Mouse (Mus musculus) thymus, adult 2 months (tissue): ENCODE data around the gene Abcg8. TPM values are rescaled to one million over a fixed set of nuclear protein-coding genes. Genes with fewer than 3 reads are reported as not detected.

Experiments used
- DNase-seq: peaks from one replicate; pipeline ENCODE4 v3.0.0; 2021
- H3K27ac ChIP-seq: fragments of 200-500 bp; 2 replicates; pipeline ENCODE4 v1.5.1; 2012; ENCODE audit warnings: low read length, control low read depth; ENCODE audit not compliant: control insufficient read depth, insufficient read depth
- H3K27me3 ChIP-seq: fragments of 200-500 bp; 2 replicates; pipeline ENCODE4 v1.6.1; 2012; ENCODE audit warnings: mild to moderate bottlenecking, low read length, moderate library complexity, mixed read lengths; ENCODE audit not compliant: control insufficient read depth, insufficient read depth
- H3K36me3 ChIP-seq: fragments of 200-500 bp; 2 replicates; pipeline ENCODE4 v1.6.1; 2012; ENCODE audit warnings: mild to moderate bottlenecking, low read length, moderate library complexity; ENCODE audit not compliant: control insufficient read depth, insufficient read depth
- H3K4me1 ChIP-seq: fragments of 200-500 bp; replicated peaks from 2 replicates; pipeline ENCODE4 v1.6.1; 2012; ENCODE audit warnings: low read length; ENCODE audit not compliant: control insufficient read depth, insufficient read depth
- H3K4me3 ChIP-seq: fragments of 200-500 bp; 2 replicates; pipeline ENCODE4 v1.5.1; 2012; ENCODE audit warnings: mild to moderate bottlenecking, low read length, control low read depth, moderate library complexity; ENCODE audit not compliant: control insufficient read depth, insufficient read depth
- CTCF ChIP-seq: fragments of 200-500 bp; IDR thresholded peaks from 2 replicates; pipeline ENCODE4 v1.5.1; 2012; ENCODE audit warnings: mild to moderate bottlenecking, control low read depth, low read length, moderate library complexity, borderline replicate concordance; ENCODE audit not compliant: control insufficient read depth, poor library complexity, insufficient read depth; ENCODE audit errors: extremely low read depth
- POLR2A ChIP-seq: fragments of 200-500 bp; IDR thresholded peaks from 2 replicates; pipeline ENCODE4 v1.6.1; 2012; ENCODE audit warnings: mild to moderate bottlenecking, low read length, control low read depth, moderate library complexity; ENCODE audit not compliant: control insufficient read depth, poor library complexity, insufficient read depth; ENCODE audit errors: extremely low read depth
- WGBS: fragments of 180-500 bp; shearing (Covaris S2); methylation state at CpG from one replicate; pipeline ENCODE4 v1.1.7; 2018; 5-methylcytosine and 5-hydroxymethylcytosine counted together
- polyA plus RNA-seq: library from polyadenylated mRNA; depleted of rRNA; stranded (reverse); fragments of >200 nt; gene quantifications from 2 replicates; pipeline ENCODE4 v1.2.3, GENCODE M21; 2012

Abcg8 gene
- polyA plus RNA-seq, 1 experiment: 0.65 TPM

- WGBS: 97% methylated on average over 12 of the region's 12 CpGs
- TF ChIP-seq POLR2A (no peak), CTCF (no peak)
- H3K4me1 ChIP-seq: no peaks in the 10 kb centered on the region
- no peak overlapping the region for H3K27ac ChIP-seq
- peaks cover 4% of the 10 kb centered on the region; the same call in 1 of the 2 replicates for H3K36me3 ChIP-seq
- no peak overlapping the region for H3K4me3 ChIP-seq
- H3K27me3 ChIP-seq: no peaks in the 10 kb centered on the region
- DNase-seq: no peak
These were observed 55.3 kb downstream of the Abcg8 start for GRCm38 (mm10) chr17:84731361-84731760.

DNA sequence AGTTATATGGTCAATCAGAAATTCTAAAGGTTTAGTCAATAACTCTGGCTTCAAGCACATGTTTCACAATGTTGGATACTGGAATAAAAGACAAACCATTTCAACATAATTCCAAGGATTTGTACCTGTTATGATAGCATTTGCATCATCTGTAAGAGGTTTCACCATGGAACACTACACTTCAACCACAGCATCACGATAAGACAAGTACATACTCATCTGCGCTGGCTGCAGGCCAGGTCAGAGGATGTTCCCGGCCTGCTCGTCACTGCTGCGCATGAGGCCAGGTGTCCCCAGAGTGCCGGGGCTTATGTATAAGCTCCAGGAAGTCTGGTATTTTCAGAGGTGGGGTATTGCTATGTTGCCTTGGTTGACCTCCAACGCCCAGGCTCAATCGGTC lies 56.5 kb downstream of the Abcg8 start:
- H3K36me3 ChIP-seq: peaks cover 3% of the 10 kb centered on the region; the same call in 1 of the 2 replicates
- DNase-seq: no peak

DNA sequence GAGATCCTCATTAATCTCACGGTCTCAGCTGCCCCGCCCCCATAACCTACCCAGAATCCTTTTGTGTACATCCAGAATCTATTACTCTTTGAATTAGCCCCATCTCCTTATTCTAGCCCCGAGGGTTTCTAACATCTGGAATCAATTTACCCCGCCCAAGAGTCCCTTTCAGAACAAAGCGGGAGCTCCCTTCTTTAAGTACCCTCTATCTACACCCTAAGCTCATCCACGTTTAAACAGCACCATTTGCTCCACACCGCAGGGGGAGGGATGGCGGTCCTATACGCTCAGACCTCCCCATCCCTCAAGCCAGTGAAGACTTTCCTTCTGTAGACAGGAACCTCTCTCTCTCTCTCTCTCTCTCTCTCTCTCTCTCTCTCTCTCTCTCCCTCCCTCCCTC lies 60.6 kb downstream of the Abcg8 start:
- 94% methylated on average over 9 of the region's 9 CpGs for WGBS
- TF ChIP-seq CTCF: no peak
- TF ChIP-seq POLR2A: no peak
- Histone ChIP-seq H3K27me3 (no peaks in the 10 kb centered on the region), H3K4me3 (no peak overlapping the region), H3K27ac (no peak overlapping the region), H3K4me1 (no peaks in the 10 kb centered on the region), H3K36me3 (peaks cover 5% of the 10 kb centered on the region; the same call in 1 of the 2 replicates)
- no peak for DNase-seq

More for the DNA sequence above, 56.5 kb downstream of the Abcg8 start:
- H3K4me1 ChIP-seq: no peaks in the 10 kb centered on the region
- WGBS: 63% methylated on average over 8 of the region's 8 CpGs
- no peaks in the 10 kb centered on the region for H3K27me3 ChIP-seq
- H3K27ac ChIP-seq: no peak overlapping the region
- H3K4me3 ChIP-seq: no peak overlapping the region
- TF ChIP-seq POLR2A (no peak), CTCF (no peak)

DNA sequence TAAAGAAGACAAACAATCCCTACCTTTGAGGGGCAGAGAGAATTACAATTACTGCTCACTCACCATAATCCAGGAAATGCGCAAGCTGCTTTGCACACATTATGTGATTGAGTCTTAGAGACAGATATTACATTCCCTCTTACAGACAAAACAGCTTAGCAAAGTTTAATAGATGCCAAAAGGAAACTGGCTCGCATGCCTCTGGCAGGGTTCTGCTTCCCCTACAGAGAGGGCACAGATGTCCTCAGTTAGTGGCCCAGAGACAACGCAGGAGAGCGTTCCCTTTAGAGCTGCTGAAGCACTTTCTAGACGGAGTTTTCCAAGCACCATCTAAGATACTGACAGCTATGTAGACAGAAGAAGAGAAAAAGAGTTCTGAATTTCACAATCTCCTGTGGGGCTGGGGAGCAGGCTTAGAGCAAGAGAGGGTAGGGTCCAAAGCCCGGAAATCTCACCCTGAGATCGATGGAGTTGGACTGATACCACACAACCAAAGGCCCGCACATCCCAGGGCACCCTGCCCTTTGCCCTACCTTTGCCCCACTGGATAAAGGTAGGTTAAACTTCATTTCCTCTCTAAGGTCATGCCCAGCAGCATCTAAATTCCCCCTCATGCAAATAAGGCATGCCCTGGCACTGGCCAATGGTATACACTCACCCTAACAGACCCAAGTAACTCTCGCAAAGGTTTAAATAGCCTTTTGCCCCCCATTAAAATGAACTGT lies 62.1 kb downstream of the Abcg8 start:
- no peaks in the 10 kb centered on the region for H3K27me3 ChIP-seq
- DNase-seq: no peak
- peaks cover 5% of the 10 kb centered on the region; the same call in 1 of the 2 replicates for H3K36me3 ChIP-seq
- no peaks in the 10 kb centered on the region for H3K4me1 ChIP-seq
- 97% methylated on average over 9 of the region's 9 CpGs for WGBS
- TF ChIP-seq CTCF (no peak), POLR2A (no peak)
- H3K27ac ChIP-seq: no peak overlapping the region
- H3K4me3 ChIP-seq: no peak overlapping the region

GRCm38 (mm10) chr17:84744256-84744655 lies 68.2 kb downstream of the Abcg8 start:
- 92% methylated on average over 4 of the region's 4 CpGs for WGBS

DNA sequence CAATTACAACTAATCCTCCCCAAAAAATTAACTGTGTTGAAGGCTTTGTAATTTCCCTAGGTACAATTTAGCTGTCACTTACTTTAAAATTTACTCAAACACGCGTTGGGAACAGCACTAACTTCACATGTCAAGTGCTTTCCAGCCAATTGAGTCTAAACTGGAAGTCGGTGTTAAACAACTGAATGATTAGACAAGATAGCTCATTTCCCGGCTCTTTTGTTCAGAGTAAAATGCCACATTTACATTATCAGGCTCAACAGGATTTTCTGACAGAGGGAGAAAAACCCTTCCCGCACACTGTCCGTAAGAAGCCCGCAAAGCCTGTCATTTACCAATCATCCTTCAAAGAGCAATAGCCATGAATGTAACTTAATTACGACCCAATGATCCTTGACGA lies 68.9 kb downstream of the Abcg8 start:
- Histone ChIP-seq H3K36me3 (peaks cover 9% of the 10 kb centered on the region; the same call in 1 of the 2 replicates), H3K27ac (no peak overlapping the region), H3K27me3 (no peaks in the 10 kb centered on the region), H3K4me1 (no peaks in the 10 kb centered on the region), H3K4me3 (no peak overlapping the region)
- TF ChIP-seq CTCF (no peak), POLR2A (no peak)
- DNase-seq: no peak
- WGBS: 95% methylated on average over 9 of the region's 9 CpGs

More at GRCm38 (mm10) chr17:84744256-84744655, 68.2 kb downstream of the Abcg8 start:
- Histone ChIP-seq H3K27me3 (no peaks in the 10 kb centered on the region), H3K27ac (no peak overlapping the region), H3K4me1 (no peaks in the 10 kb centered on the region), H3K4me3 (no peak overlapping the region), H3K36me3 (peaks cover 9% of the 10 kb centered on the region; the same call in 1 of the 2 replicates)
- TF ChIP-seq CTCF: no peak
- TF ChIP-seq POLR2A: no peak
- no peak for DNase-seq
